Mouse (Mus musculus): Measurements from ENCODE around the gene Abcc12.

Gene Abcc12

GRCm38 (mm10) chr8:86580458-86580857, at the start of gene Abcc12:
Abcc12 (minus strand) TSS chr8:86580686.
- DNase-seq (ENCODE audit: low spot score) = no peak

- DNase-seq (ENCODE audit: low spot score) = no peak
Measured at GRCm38 (mm10) chr8:86630212-86630611, 49.7 kb upstream of the Abcc12 start.

- no peak for DNase-seq (ENCODE audit: low spot score)
Measured at GRCm38 (mm10) chr8:86624915-86625314, 44.4 kb upstream of the Abcc12 start.

DNA sequence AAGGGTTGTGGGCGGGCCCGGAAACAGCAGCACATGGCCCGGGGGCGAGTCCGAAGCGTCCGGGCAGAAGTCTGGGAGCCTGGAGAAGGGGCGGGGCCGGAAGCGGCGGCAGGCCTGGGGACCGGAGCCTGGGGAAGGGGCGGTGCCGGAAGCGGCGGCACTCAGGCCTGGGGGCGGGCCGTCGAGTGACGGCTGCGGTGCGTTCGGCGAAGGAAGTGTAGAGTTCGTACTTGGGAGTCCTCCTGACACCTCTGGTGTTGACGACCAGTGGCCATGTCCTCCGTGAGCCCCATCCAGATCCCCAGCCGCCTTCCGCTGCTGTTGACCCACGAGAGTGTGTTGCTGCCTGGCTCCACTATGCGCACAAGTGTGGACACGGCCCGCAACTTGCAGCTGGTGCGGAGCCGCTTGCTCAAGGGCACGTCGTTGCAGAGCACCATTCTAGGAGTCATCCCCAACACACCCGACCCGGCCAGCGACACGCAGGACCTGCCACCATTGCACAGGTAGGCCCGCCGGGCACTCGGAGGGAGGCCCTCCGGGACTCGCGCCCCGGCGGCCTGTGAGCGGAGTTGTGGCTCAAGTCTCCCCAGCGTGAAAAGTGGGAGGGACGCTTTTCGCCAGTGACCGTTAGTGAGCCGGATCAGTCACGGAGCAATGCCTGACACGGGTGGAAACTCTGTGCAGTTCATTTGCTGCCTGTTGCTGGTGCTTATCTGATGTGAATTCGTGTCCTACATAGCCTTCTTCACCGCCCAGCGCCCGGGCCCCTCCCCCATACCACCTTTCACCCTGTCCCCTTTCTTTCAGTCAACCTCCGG, 43.6 kb upstream of the Abcc12 start, which contains the start of gene Lonp2:
Lonp2 (plus strand) TSS at position 133 of the 821 bp plus-strand sequence.
- peak; percentile 99 for DNase-seq (ENCODE audit: low spot score)

DNA sequence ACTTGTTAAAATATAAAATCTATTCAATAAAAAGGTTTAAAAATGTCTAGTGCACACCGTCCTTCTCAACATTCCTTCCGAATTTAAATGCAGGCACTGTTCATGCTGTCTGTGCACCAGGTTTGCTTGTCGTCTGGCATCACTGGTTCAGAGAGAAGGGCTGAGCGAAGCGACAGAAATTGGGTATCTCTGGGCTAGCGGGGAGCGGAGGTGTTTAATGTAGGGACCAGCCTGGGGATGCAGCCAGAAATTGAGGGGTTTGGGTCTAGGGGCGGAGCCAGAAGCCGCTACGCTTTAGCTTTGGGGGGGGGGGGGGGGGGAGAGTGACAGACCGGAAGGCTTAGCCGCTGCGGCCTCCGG, 43.0 kb upstream of the Abcc12 start:
- no peak for DNase-seq (ENCODE audit: low spot score)

DNA sequence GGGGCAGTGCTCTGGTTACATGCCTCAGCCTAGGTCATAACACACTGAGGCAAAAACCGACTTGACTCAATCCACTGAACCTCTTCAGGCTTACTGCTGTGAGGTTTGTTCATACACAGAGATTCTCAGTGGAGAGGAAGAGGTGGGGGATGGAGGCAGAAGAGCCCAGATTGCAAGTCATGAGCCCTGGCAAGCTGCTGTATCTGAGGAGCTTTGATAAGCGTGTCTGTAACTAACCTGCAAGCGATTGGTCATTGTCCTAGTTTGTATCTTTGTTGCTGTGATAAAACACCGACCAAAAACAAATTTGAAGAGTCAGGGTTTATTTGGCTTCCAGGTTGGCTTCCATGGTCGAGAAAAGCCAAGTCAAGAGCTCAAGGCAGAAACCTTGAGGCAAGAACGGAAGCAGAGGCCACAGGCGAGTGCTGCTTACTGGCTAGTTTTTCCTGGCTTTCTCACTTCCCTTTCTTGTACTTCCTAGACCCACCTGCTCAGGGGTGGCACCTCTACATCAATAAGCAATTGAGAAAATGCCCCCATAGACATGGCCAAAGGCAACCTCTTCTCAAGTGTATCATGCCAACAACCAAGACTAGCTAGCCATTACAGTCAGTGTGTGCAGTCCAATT, 37.4 kb upstream of the Abcc12 start:
- DNase-seq (ENCODE audit: low spot score) = no peak

GRCm38 (mm10) chr8:86615095-86615769, 34.7 kb upstream of the Abcc12 start:
- no peak for DNase-seq (ENCODE audit: low spot score)

GRCm38 (mm10) chr8:86613798-86614197, 33.3 kb upstream of the Abcc12 start:
- DNase-seq (ENCODE audit: low spot score) = no peak

DNA sequence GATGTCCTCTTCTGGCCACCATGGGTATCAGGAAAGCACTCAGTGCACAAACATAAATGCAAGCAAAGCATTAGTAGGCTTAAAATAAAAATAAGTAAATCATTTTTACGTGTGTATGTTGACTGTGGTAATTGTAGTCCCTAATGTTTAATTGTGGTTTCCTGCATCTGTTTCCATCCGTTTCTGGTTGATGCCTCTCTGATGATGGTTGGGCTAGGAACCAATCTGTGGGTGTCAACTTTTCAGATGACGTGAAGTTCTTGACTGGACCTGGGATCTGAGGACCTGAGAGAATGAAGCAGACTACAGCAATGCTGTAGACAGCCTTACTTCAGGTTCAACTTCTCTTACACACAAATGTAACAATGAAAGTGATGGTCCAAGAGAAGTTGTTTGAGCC, 24.2 kb upstream of the Abcc12 start:
- no peak for DNase-seq (ENCODE audit: low spot score)

DNA sequence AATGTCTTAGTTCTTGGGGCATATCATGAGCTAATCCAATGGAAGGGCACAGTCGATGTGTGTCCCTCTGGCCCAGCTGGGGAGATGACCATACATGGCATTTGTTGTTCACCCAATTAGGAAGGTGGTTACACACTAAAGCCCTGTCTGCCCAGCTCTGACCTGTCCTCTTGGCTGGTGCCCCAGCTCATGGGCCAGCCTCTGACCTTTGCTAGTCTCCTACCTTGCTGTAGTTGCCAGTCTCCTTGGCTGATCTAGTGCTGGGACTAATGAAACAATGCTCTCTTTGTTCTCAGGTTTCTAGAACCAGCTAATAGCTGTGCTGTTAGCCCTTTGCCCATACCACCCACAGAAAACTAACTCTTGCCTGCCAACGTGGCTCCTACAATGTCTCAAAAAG, 22.7 kb upstream of the Abcc12 start:
- no peak for DNase-seq (ENCODE audit: low spot score)

- DNase-seq (ENCODE audit: low spot score) = no peak
Measured at GRCm38 (mm10) chr8:86600311-86600710, 19.8 kb upstream of the Abcc12 start.

GRCm38 (mm10) chr8:86599299-86599698, 18.8 kb upstream of the Abcc12 start:
- DNase-seq (ENCODE audit: low spot score) = no peak

DNA sequence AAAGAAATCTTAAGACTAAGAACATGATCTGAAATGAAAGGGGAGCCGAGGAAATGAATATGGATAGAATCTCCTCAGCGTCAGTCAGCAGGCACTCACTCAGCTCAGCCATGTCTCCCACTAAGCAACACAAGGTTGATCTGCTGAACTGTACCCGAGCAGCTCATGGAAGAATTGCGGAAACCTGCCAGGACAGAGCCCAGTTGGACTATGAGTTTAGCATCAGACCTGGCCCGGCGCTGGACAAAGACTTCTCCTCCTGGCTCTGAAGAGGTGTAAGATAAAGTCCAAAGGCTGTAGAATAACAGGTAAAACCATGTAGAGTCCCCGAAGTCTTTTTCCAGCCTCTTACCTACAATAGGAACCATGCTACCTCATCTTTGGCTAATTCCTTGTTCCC, 17.2 kb upstream of the Abcc12 start:
- DNase-seq (ENCODE audit: low spot score) = no peak

GRCm38 (mm10) chr8:86595671-86596070, 15.2 kb upstream of the Abcc12 start:
- no peak for DNase-seq (ENCODE audit: low spot score)

- no peak for DNase-seq (ENCODE audit: low spot score)
Measured at GRCm38 (mm10) chr8:86594159-86594796, 13.8 kb upstream of the Abcc12 start.

- no peak for DNase-seq (ENCODE audit: low spot score)
Measured at GRCm38 (mm10) chr8:86593099-86593498, 12.6 kb upstream of the Abcc12 start.

DNA sequence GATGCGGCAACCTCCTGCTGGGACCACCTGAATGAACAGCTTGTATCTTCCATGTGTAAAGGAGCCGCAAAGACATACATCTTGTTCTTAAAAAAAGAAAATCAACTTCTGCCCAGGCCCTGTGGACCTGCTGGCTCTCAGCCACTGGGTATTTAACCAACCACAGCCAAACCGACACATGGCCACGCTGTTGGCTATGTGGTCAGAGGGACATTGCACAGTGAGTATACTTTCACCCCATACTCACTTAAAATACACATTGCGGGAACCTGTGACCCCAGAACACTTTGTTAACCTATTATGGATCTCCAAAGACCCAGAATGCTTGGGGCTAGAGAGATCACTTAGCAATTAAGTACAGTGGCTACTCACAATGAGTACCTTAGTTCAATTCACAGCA, 7.9 kb upstream of the Abcc12 start:
- no peak for DNase-seq (ENCODE audit: low spot score)

DNA sequence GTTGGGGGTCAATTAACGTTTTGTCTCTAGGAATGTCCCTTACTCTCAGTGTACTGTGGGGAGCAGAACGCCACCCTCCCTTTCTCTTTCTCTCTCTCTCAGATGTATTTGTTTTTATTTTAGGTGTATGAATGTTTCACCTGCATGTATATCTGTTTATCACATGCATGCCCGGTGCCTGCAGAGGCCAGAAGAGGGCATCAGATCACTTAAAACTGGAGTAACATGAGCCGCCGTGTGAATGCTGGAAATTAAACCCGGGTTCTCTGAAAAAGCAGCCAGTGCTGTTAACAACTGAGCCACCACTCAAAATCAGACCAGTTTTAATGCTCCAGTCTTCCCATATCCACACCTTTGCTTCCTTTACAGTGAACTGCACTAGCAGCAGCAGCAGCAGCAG, 6.2 kb upstream of the Abcc12 start:
- no peak for DNase-seq (ENCODE audit: low spot score)

DNA sequence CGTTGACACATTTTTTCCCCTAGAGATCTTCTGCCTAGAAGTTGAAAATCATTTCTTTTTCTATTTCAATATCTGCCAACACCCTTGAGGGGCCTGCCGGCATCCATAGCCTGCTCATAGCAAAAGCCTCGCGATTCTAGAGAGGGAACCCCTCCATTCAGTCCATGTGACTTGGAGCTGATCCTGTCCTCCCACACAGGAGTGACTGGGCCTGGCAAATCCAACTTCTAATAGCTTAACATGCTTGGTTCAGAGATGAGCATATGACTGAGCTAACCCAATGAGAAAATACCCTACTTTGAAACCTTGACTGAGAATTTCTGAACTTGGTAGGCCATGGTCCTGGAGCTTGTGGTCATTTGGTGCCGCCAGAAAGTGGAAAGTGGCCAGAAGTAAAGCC, 5.6 kb upstream of the Abcc12 start:
- DNase-seq (ENCODE audit: low spot score) = no peak

- DNase-seq (ENCODE audit: low spot score) = peak; percentile 80
Measured at GRCm38 (mm10) chr8:86585532-86585931, 5.0 kb upstream of the Abcc12 start.

DNA sequence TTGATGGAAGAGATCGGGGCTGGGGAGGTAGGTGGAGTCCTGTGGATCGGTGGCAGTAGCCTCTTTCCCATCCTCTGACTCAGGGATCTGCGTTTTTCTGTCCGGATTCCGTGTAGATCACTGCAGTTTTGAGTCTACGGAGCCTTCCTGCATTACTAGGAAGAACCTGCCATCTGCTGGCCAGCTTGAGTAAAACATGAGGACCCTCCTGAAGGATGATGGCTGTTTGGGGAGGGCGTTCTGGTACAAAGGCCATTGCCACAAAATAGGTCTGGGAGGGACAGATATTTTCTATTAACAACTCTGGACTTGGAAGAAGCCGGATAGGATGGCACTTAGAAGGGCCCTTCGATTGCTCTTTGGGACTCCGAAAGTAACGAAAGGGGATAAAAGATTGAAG, 4.6 kb upstream of the Abcc12 start:
- peak; percentile 88 for DNase-seq (ENCODE audit: low spot score)

- no peak for DNase-seq (ENCODE audit: low spot score)
Measured at GRCm38 (mm10) chr8:86581921-86582331, 1.4 kb upstream of the Abcc12 start.

GRCm38 (mm10) chr8:86578693-86579092, 1.8 kb downstream of the Abcc12 start:
- no peak for DNase-seq (ENCODE audit: low spot score)
